Mouse (Mus musculus) heart, postnatal 36 days (tissue): ENCODE measurements around the gene Dnajc6. TPM values are rescaled to one million over a fixed set of nuclear protein-coding genes. Genes with fewer than 3 reads are reported as not detected.

ENCODE experiments used
- DNase-seq, 2 experiments: peaks; one replicate each; pipeline ENCODE4 v3.0.0; 2021 to 2022
- intact Hi-C: fragments of 180-260 bp; cut with DNase I; formaldehyde crosslinking; loops from one replicate; pipeline ENCODE4 v1.15.1; 2025
- total RNA-seq, 2 experiments: library from RNA; stranded (reverse); gene quantifications; 2 replicates each; pipeline ENCODE4 v1.2.3; 2021

Gene Dnajc6
- total RNA-seq, 2 experiments from 2014 or later: 0.44 to 0.49 TPM

GRCm38 (mm10) chr4:101621241-101621640 lies 124.8 kb downstream of the Dnajc6 start:
- intact Hi-C loops: no loop called here

GRCm38 (mm10) chr4:101625278-101625677 lies 128.8 kb downstream of the Dnajc6 start:
- intact Hi-C loops: no loop called here
- DNase-seq: no peak

More at GRCm38 (mm10) chr4:101621241-101621640, 124.8 kb downstream of the Dnajc6 start:
- DNase-seq: no peak

- intact Hi-C loops: no loop called here
- DNase-seq: no peak
Observed at GRCm38 (mm10) chr4:101635596-101635995, 139.1 kb downstream of the Dnajc6 start.

- intact Hi-C loops: no loop called here
- no peak for DNase-seq
Observed at GRCm38 (mm10) chr4:101637472-101637871, 141.0 kb downstream of the Dnajc6 start.

GRCm38 (mm10) chr4:101640631-101641030 lies 144.2 kb downstream of the Dnajc6 start:
- no peak for DNase-seq
- intact Hi-C loops: no loop called here

- no peak for DNase-seq
- intact Hi-C loops: loop anchor here (2.0 kb wide), 1 partner anchor 288 kb away; no protein-coding TSS in a partner anchor
Observed at GRCm38 (mm10) chr4:101642708-101643107, 146.3 kb downstream of the Dnajc6 start.

GRCm38 (mm10) chr4:101643216-101643615 lies 146.8 kb downstream of the Dnajc6 start:
- DNase-seq: no peak
- intact Hi-C loops: loop anchor here (2.0 kb wide), 1 partner anchor 288 kb away; no protein-coding TSS in a partner anchor

GRCm38 (mm10) chr4:101646857-101647195 lies 150.4 kb downstream of the Dnajc6 start:
- no peak for DNase-seq
- intact Hi-C loops: no loop called here

GRCm38 (mm10) chr4:101647196-101647905 lies 150.9 kb downstream of the Dnajc6 start, which contains the start of gene Leprot:
TSS of gene Leprot (plus strand) at chr4:101647718.
- intact Hi-C loops: no loop called here

GRCm38 (mm10) chr4:101647976-101648642 lies 151.7 kb downstream of the Dnajc6 start:
- intact Hi-C loops: no loop called here
- peak in 1 of 2 experiments; percentile 70 for DNase-seq

More at GRCm38 (mm10) chr4:101647196-101647905, 150.9 kb downstream of the Dnajc6 start, which contains the start of gene Leprot:
- peak; percentile 100 for DNase-seq

GRCm38 (mm10) chr4:101648745-101649144 lies 152.3 kb downstream of the Dnajc6 start:
- intact Hi-C loops: no loop called here
- no peak for DNase-seq

GRCm38 (mm10) chr4:101650961-101651360 lies 154.5 kb downstream of the Dnajc6 start:
- intact Hi-C loops: no loop called here

GRCm38 (mm10) chr4:101654256-101654655 lies 157.8 kb downstream of the Dnajc6 start:
- DNase-seq: no peak
- intact Hi-C loops: no loop called here

More at GRCm38 (mm10) chr4:101650961-101651360, 154.5 kb downstream of the Dnajc6 start:
- DNase-seq: no peak

- intact Hi-C loops: loop anchor here (5.0 kb wide), 2 partner anchors 183 to 1002 kb away; no protein-coding TSS in a partner anchor
- DNase-seq: no peak
Observed at GRCm38 (mm10) chr4:101654788-101655414, 158.5 kb downstream of the Dnajc6 start.

- intact Hi-C loops: loop anchor here (5.0 kb wide), 2 partner anchors 183 to 1002 kb away; no protein-coding TSS in a partner anchor
Observed at GRCm38 (mm10) chr4:101655415-101655790, 159.0 kb downstream of the Dnajc6 start.

GRCm38 (mm10) chr4:101656056-101656455 lies 159.6 kb downstream of the Dnajc6 start:
- intact Hi-C loops: loop anchor here (5.0 kb wide), 2 partner anchors 184 to 1001 kb away; no protein-coding TSS in a partner anchor
- DNase-seq: peak in 1 of 2 experiments; percentile 26

More at GRCm38 (mm10) chr4:101655415-101655790, 159.0 kb downstream of the Dnajc6 start:
- DNase-seq: no peak

- no peak for DNase-seq
- intact Hi-C loops: loop anchor here (1.0 to 5.0 kb wide), 3 partner anchors 185 to 1000 kb away; no protein-coding TSS in a partner anchor
Observed at GRCm38 (mm10) chr4:101656956-101657570, 160.6 kb downstream of the Dnajc6 start.

- DNase-seq: peak; percentile 49 to 67
- intact Hi-C loops: no loop called here
Observed at GRCm38 (mm10) chr4:101664160-101664750, 167.8 kb downstream of the Dnajc6 start.

GRCm38 (mm10) chr4:101664766-101665165 lies 168.3 kb downstream of the Dnajc6 start:
- no peak for DNase-seq
- intact Hi-C loops: no loop called here

GRCm38 (mm10) chr4:101669161-101669560 lies 172.7 kb downstream of the Dnajc6 start:
- intact Hi-C loops: no loop called here
- DNase-seq: no peak
